Mouse (Mus musculus): Measurements from ENCODE around the gene Faap100. TPM values are rescaled to one million over a fixed set of nuclear protein-coding genes. Genes with fewer than 3 reads are reported as not detected.

Faap100 gene
- polyA plus RNA-seq, 1 experiment from 2014 or later, result 36.7 TPM

- H3K9ac ChIP-seq (ENCODE audit: low read length), result no peak overlapping the region
- H3K27me3 ChIP-seq (ENCODE audit: control insufficient read depth, insufficient read depth, low read depth, low read length), result no peaks in the 10 kb centered on the region
- H3K4me2 ChIP-seq (ENCODE audit: low read depth, low read length), result no peak overlapping the region
- no peak overlapping the region for H3K27ac ChIP-seq (ENCODE audit: low read length)
- WGBS, result 54% methylated on average over 5 of the region's 5 CpGs
- no peak overlapping the region for H3K4me3 ChIP-seq (ENCODE audit: low read length)
- H3K4me1 ChIP-seq (replicated peaks; ENCODE audit: control insufficient read depth, insufficient read depth, low read length), result peaks cover 3% of the 10 kb centered on the region
- H3K9me3 ChIP-seq (ENCODE audit: control insufficient read depth, low read length), result no peaks in the 10 kb centered on the region
- ATAC-seq (ENCODE audit: low read depth), result no peak
- peaks cover 14% of the 10 kb centered on the region for H3K36me3 ChIP-seq (ENCODE audit: control insufficient read depth, insufficient read depth, low read length)
These were observed 34.9 kb downstream of the Faap100 start for GRCm38 (mm10) chr11:120343519-120344309.

GRCm38 (mm10) chr11:120342656-120343160, 35.9 kb downstream of the Faap100 start:
- Histone ChIP-seq H3K9ac (ENCODE audit: low read length) (no peak overlapping the region), H3K27ac (ENCODE audit: low read length) (no peak overlapping the region), H3K9me3 (ENCODE audit: control insufficient read depth, low read length) (no peaks in the 10 kb centered on the region), H3K4me3 (ENCODE audit: low read length) (no peak overlapping the region), H3K27me3 (ENCODE audit: control insufficient read depth, insufficient read depth, low read depth, low read length) (no peaks in the 10 kb centered on the region), H3K4me2 (ENCODE audit: low read depth, low read length) (no peak overlapping the region), H3K4me1 (replicated peaks; ENCODE audit: control insufficient read depth, insufficient read depth, low read length) (peaks cover 3% of the 10 kb centered on the region), H3K36me3 (ENCODE audit: control insufficient read depth, insufficient read depth, low read length) (peaks cover 14% of the 10 kb centered on the region)
- ATAC-seq (ENCODE audit: low read depth), result no peak
- 86% methylated on average over 5 of the region's 5 CpGs for WGBS

- Histone ChIP-seq H3K9me3 (ENCODE audit: control insufficient read depth, low read length) (no peaks in the 10 kb centered on the region), H3K27ac (ENCODE audit: low read length) (no peak overlapping the region), H3K4me2 (ENCODE audit: low read depth, low read length) (no peak overlapping the region), H3K4me1 (replicated peaks; ENCODE audit: control insufficient read depth, insufficient read depth, low read length) (peaks cover 3% of the 10 kb centered on the region), H3K9ac (ENCODE audit: low read length) (no peak overlapping the region), H3K36me3 (ENCODE audit: control insufficient read depth, insufficient read depth, low read length) (peaks cover 10% of the 10 kb centered on the region), H3K4me3 (ENCODE audit: low read length) (no peak overlapping the region), H3K27me3 (ENCODE audit: control insufficient read depth, insufficient read depth, low read depth, low read length) (no peaks in the 10 kb centered on the region)
- WGBS, result 91% methylated on average over 4 of the region's 4 CpGs
- no peak for ATAC-seq (ENCODE audit: low read depth)
These were observed 36.9 kb downstream of the Faap100 start for GRCm38 (mm10) chr11:120341661-120342060.

- Histone ChIP-seq H3K4me2 (ENCODE audit: low read depth, low read length) (no peak overlapping the region), H3K27me3 (ENCODE audit: control insufficient read depth, insufficient read depth, low read depth, low read length) (no peaks in the 10 kb centered on the region), H3K9ac (ENCODE audit: low read length) (no peak overlapping the region), H3K36me3 (ENCODE audit: control insufficient read depth, insufficient read depth, low read length) (peaks cover 2% of the 10 kb centered on the region), H3K4me3 (ENCODE audit: low read length) (no peak overlapping the region), H3K9me3 (ENCODE audit: control insufficient read depth, low read length) (no peaks in the 10 kb centered on the region), H3K4me1 (replicated peaks; ENCODE audit: control insufficient read depth, insufficient read depth, low read length) (no peaks in the 10 kb centered on the region; the same call in none of the 2 replicates), H3K27ac (ENCODE audit: low read length) (no peak overlapping the region)
- no peak for ATAC-seq (ENCODE audit: low read depth)
- WGBS, result 70% methylated on average over 10 of the region's 10 CpGs
These were observed 38.5 kb downstream of the Faap100 start for GRCm38 (mm10) chr11:120339978-120340513.

- 67% methylated on average over 3 of the region's 3 CpGs for WGBS
- H3K4me3 ChIP-seq (ENCODE audit: low read length), result no peak overlapping the region
These were observed 39.8 kb downstream of the Faap100 start for GRCm38 (mm10) chr11:120338786-120339185.

GRCm38 (mm10) chr11:120337447-120337846, 41.1 kb downstream of the Faap100 start:
- H3K9me3 ChIP-seq (ENCODE audit: control insufficient read depth, low read length), result no peaks in the 10 kb centered on the region
- H3K9ac ChIP-seq (ENCODE audit: low read length), result no peak overlapping the region
- H3K27me3 ChIP-seq (ENCODE audit: control insufficient read depth, insufficient read depth, low read depth, low read length), result no peaks in the 10 kb centered on the region
- ATAC-seq (ENCODE audit: low read depth), result no peak
- no peak overlapping the region for H3K4me3 ChIP-seq (ENCODE audit: low read length)
- H3K4me2 ChIP-seq (ENCODE audit: low read depth, low read length), result no peak overlapping the region
- no peaks in the 10 kb centered on the region for H3K4me1 ChIP-seq (replicated peaks; ENCODE audit: control insufficient read depth, insufficient read depth, low read length)
- H3K27ac ChIP-seq (ENCODE audit: low read length), result no peak overlapping the region
- WGBS, result 22% methylated on average over 2 of the region's 2 CpGs
- no peaks in the 10 kb centered on the region for H3K36me3 ChIP-seq (ENCODE audit: control insufficient read depth, insufficient read depth, low read length)

More at GRCm38 (mm10) chr11:120338786-120339185, 39.8 kb downstream of the Faap100 start:
- Histone ChIP-seq H3K27me3 (ENCODE audit: control insufficient read depth, insufficient read depth, low read depth, low read length) (no peaks in the 10 kb centered on the region), H3K4me1 (replicated peaks; ENCODE audit: control insufficient read depth, insufficient read depth, low read length) (no peaks in the 10 kb centered on the region), H3K27ac (ENCODE audit: low read length) (no peak overlapping the region), H3K9ac (ENCODE audit: low read length) (no peak overlapping the region), H3K9me3 (ENCODE audit: control insufficient read depth, low read length) (no peaks in the 10 kb centered on the region), H3K4me2 (ENCODE audit: low read depth, low read length) (no peak overlapping the region), H3K36me3 (ENCODE audit: control insufficient read depth, insufficient read depth, low read length) (no peaks in the 10 kb centered on the region)
- ATAC-seq (ENCODE audit: low read depth), result no peak

GRCm38 (mm10) chr11:120335431-120336021, 43.0 kb downstream of the Faap100 start:
- H3K4me3 ChIP-seq (ENCODE audit: low read length), result no peak overlapping the region
- H3K4me1 ChIP-seq (replicated peaks; ENCODE audit: control insufficient read depth, insufficient read depth, low read length), result no peaks in the 10 kb centered on the region
- no peak overlapping the region for H3K9ac ChIP-seq (ENCODE audit: low read length)
- H3K9me3 ChIP-seq (ENCODE audit: control insufficient read depth, low read length), result no peaks in the 10 kb centered on the region
- H3K27ac ChIP-seq (ENCODE audit: low read length), result no peak overlapping the region
- no peaks in the 10 kb centered on the region for H3K36me3 ChIP-seq (ENCODE audit: control insufficient read depth, insufficient read depth, low read length)
- H3K27me3 ChIP-seq (ENCODE audit: control insufficient read depth, insufficient read depth, low read depth, low read length), result no peaks in the 10 kb centered on the region
- 74% methylated on average over 6 of the region's 6 CpGs for WGBS
- H3K4me2 ChIP-seq (ENCODE audit: low read depth, low read length), result no peak overlapping the region
- no peak for ATAC-seq (ENCODE audit: low read depth)

GRCm38 (mm10) chr11:120320156-120320555, 58.4 kb downstream of the Faap100 start:
- no peak overlapping the region for H3K4me3 ChIP-seq (ENCODE audit: low read length)
- ATAC-seq (ENCODE audit: low read depth), result no peak
- H3K9me3 ChIP-seq (ENCODE audit: control insufficient read depth, low read length), result no peaks in the 10 kb centered on the region
- no peak overlapping the region for H3K4me2 ChIP-seq (ENCODE audit: low read depth, low read length)
- WGBS, result 93% methylated on average over 10 of the region's 10 CpGs
- no peak overlapping the region for H3K27ac ChIP-seq (ENCODE audit: low read length)
- peaks cover 13% of the 10 kb centered on the region for H3K4me1 ChIP-seq (replicated peaks; ENCODE audit: control insufficient read depth, insufficient read depth, low read length)
- H3K27me3 ChIP-seq (ENCODE audit: control insufficient read depth, insufficient read depth, low read depth, low read length), result no peaks in the 10 kb centered on the region
- H3K36me3 ChIP-seq (ENCODE audit: control insufficient read depth, insufficient read depth, low read length), result no peaks in the 10 kb centered on the region
- H3K9ac ChIP-seq (ENCODE audit: low read length), result no peak overlapping the region

- Histone ChIP-seq H3K9me3 (ENCODE audit: control insufficient read depth, low read length) (no peaks in the 10 kb centered on the region), H3K36me3 (ENCODE audit: control insufficient read depth, insufficient read depth, low read length) (no peaks in the 10 kb centered on the region), H3K4me3 (ENCODE audit: low read length) (no peak overlapping the region), H3K9ac (ENCODE audit: low read length) (no peak overlapping the region), H3K27ac (ENCODE audit: low read length) (no peak overlapping the region), H3K4me2 (ENCODE audit: low read depth, low read length) (no peak overlapping the region), H3K4me1 (replicated peaks; ENCODE audit: control insufficient read depth, insufficient read depth, low read length) (peaks cover 20% of the 10 kb centered on the region), H3K27me3 (ENCODE audit: control insufficient read depth, insufficient read depth, low read depth, low read length) (no peaks in the 10 kb centered on the region)
- no peak for ATAC-seq (ENCODE audit: low read depth)
- 89% methylated on average over 5 of the region's 5 CpGs for WGBS
These were observed 59.3 kb downstream of the Faap100 start for GRCm38 (mm10) chr11:120319310-120319709.
